ENCODE assay signal across 8 mouse cellular contexts in genomic region chr2:165914298-165914697, GRCm38 (mm10). TPM values are rescaled to one million over a fixed set of nuclear protein-coding genes. Genes with fewer than 3 reads are reported as not detected.
DNase-seq lines count a peak whose midpoint lies in the region; ATAC-seq and TF ChIP-seq lines count a peak whose summit lies in the region.

No protein-coding gene starts in this region.

- H3K27ac ChIP-seq in forebrain, embryonic 12.5 days = no peak overlapping the region
- H3K27ac ChIP-seq in heart, postnatal 0 days (ENCODE audit: low read depth) = peak overlapping the region; percentile 86
- H3K27ac ChIP-seq in liver, embryonic 15.5 days (replicated peaks) = no peak overlapping the region
- H3K27ac ChIP-seq in neural tube, embryonic 13.5 days (replicated peaks) = no peak overlapping the region

- peak; percentile 99 for TF ChIP-seq CTCF in heart, postnatal 0 days (IDR thresholded peaks at IDR 0.05; ENCODE audit: low read depth)

- H3K4me3 ChIP-seq in forebrain, embryonic 12.5 days (replicated peaks) = no peak overlapping the region
- no peak overlapping the region for H3K4me3 ChIP-seq in heart, postnatal 0 days (ENCODE audit: low read depth, low read length)
- H3K4me3 ChIP-seq in liver, embryonic 15.5 days (replicated peaks) = no peak overlapping the region
- H3K4me3 ChIP-seq in neural tube, embryonic 13.5 days = no peak overlapping the region

- WGBS in forebrain, embryonic 12.5 days = 27% methylated on average over 11 of the region's 11 CpGs
- 2% methylated on average over 11 of the region's 11 CpGs for WGBS in heart, postnatal 0 days
- 29% methylated on average over 11 of the region's 11 CpGs for WGBS in liver, embryonic 15.5 days (ENCODE audit: insufficient replicate concordance)
- WGBS in neural tube, embryonic 13.5 days = 25% methylated on average over 11 of the region's 11 CpGs

- no peak overlapping the region for H3K9ac ChIP-seq in forebrain, embryonic 12.5 days
- 0 out of 2 replicates have a peak overlapping the region, but pooled peaks have one; percentile 9 for H3K9ac ChIP-seq in heart, postnatal 0 days (replicated peaks; ENCODE audit: low read depth, low read length)
- no peak overlapping the region for H3K9ac ChIP-seq in liver, embryonic 15.5 days
- H3K9ac ChIP-seq in neural tube, embryonic 13.5 days = no peak overlapping the region

- no peaks in the 10 kb centered on the region for H3K9me3 ChIP-seq in forebrain, embryonic 12.5 days
- H3K9me3 ChIP-seq in heart, postnatal 0 days (replicated peaks; ENCODE audit: control insufficient read depth, low read length) = no peaks in the 10 kb centered on the region
- no peaks in the 10 kb centered on the region for H3K9me3 ChIP-seq in liver, embryonic 15.5 days (replicated peaks)
- no peaks in the 10 kb centered on the region for H3K9me3 ChIP-seq in neural tube, embryonic 13.5 days

- peak; percentile 92 for TF ChIP-seq EP300 in heart, postnatal 0 days (IDR thresholded peaks at IDR 0.05; ENCODE audit: low read depth)

- H3K4me1 ChIP-seq in forebrain, embryonic 12.5 days = no peaks in the 10 kb centered on the region
- H3K4me1 ChIP-seq in heart, postnatal 0 days (ENCODE audit: control insufficient read depth, insufficient read depth) = 0 out of 2 replicates have a peak, but pooled peaks cover 4% of the 10 kb centered on the region
- 0 out of 2 replicates have a peak, but pooled peaks cover 4% of the 10 kb centered on the region for H3K4me1 ChIP-seq in liver, embryonic 15.5 days (replicated peaks)
- no peaks in the 10 kb centered on the region for H3K4me1 ChIP-seq in neural tube, embryonic 13.5 days (replicated peaks)

- ATAC-seq in forebrain, embryonic 12.5 days (ENCODE audit: low FRiP score) = peak; percentile 75
- peak; percentile 97 for ATAC-seq in heart, postnatal 0 days (ENCODE audit: insufficient read depth, low read depth)
- peak; percentile 59; the same call in 1 of the 2 replicates for ATAC-seq in liver, embryonic 15.5 days (ENCODE audit: insufficient read depth)
- ATAC-seq in neural tube, embryonic 13.5 days (ENCODE audit: low read depth) = peak; percentile 76; the same call in 1 of the 2 replicates

- H3K27me3 ChIP-seq in forebrain, embryonic 12.5 days = no peaks in the 10 kb centered on the region
- H3K27me3 ChIP-seq in heart, postnatal 0 days (ENCODE audit: control insufficient read depth, insufficient read depth, low read length) = no peaks in the 10 kb centered on the region
- no peaks in the 10 kb centered on the region for H3K27me3 ChIP-seq in liver, embryonic 15.5 days
- H3K27me3 ChIP-seq in neural tube, embryonic 13.5 days = no peaks in the 10 kb centered on the region

- DNase-seq in CD8-positive naive resting alpha-beta T cell, adult 2 months (ENCODE audit: low read depth in 2 of 2, low spot score in 2 of 2) = peak; percentile 81 to 85
- peak; percentile 67 for DNase-seq in c-Kit-positive CD71-positive TER-119-negative erythroid progenitor cells, embryonic 14.5 days (ENCODE audit: low read depth)
- DNase-seq in heart, postnatal 0 days (ENCODE audit: low spot score) = peak; percentile 98
- DNase-seq in kidney, postnatal 36 days = peak; percentile 95 to 96
- peak; percentile 55 for DNase-seq in telencephalon, adult 2 months (ENCODE audit: low read depth, low spot score)

- no peak overlapping the region for H3K4me2 ChIP-seq in forebrain, embryonic 12.5 days
- H3K4me2 ChIP-seq in heart, postnatal 0 days (ENCODE audit: low read depth, low read length) = no peak overlapping the region
- H3K4me2 ChIP-seq in liver, embryonic 15.5 days = no peak overlapping the region
- H3K4me2 ChIP-seq in neural tube, embryonic 13.5 days = no peak overlapping the region

- no peaks in the 10 kb centered on the region for H3K36me3 ChIP-seq in forebrain, embryonic 12.5 days (replicated peaks)
- H3K36me3 ChIP-seq in heart, postnatal 0 days (replicated peaks; ENCODE audit: control insufficient read depth, insufficient read depth, low read length) = no peaks in the 10 kb centered on the region
- no peaks in the 10 kb centered on the region for H3K36me3 ChIP-seq in liver, embryonic 15.5 days (replicated peaks)
- H3K36me3 ChIP-seq in neural tube, embryonic 13.5 days = no peaks in the 10 kb centered on the region

RNA-seq across cellular contexts. Expression of gene Zmynd8, which starts 15.5 kb away (rescaled TPM):
- polyA plus RNA-seq in forebrain, embryonic 12.5 days (2016; fragmentation: Nextera tagmentation; extraction: Ambion mirVana) = 67.6 and 71.5 TPM in 2 replicates
- total RNA-seq in heart, postnatal 0 days (2014; rRNA removed; ENCODE audit: low replicate concordance) = 19.2 and 48.1 TPM in 2 replicates
- polyA plus RNA-seq in heart, postnatal 0 days (2015; fragmentation: Nextera tagmentation; extraction: Ambion mirVana) = 35.3 and 35.4 TPM in 2 replicates
- polyA plus RNA-seq in liver, embryonic 15.5 days (2015; fragmentation: Nextera tagmentation; extraction: Ambion mirVana) = 19.1 and 24.6 TPM in 2 replicates
- 69.0 and 73.2 TPM in 2 replicates for polyA plus RNA-seq in neural tube, embryonic 13.5 days (2015; fragmentation: Nextera tagmentation; extraction: Ambion mirVana)
